Mouse (Mus musculus) cerebellum, adult 2 months (tissue): ENCODE results near the gene Rpl23.

Experiments
- CTCF ChIP-seq: fragments of 200-500 bp; IDR thresholded peaks from 2 replicates; pipeline ENCODE4 v1.5.1; 2011; ENCODE audit warnings: low read depth, mild to moderate bottlenecking, control low read depth, low read length, moderate library complexity, borderline replicate concordance; ENCODE audit not compliant: insufficient read depth
- POLR2A ChIP-seq: fragments of 200-500 bp; IDR thresholded peaks from 2 replicates; pipeline ENCODE4 v1.6.1; 2011; ENCODE audit warnings: low read length, control low read depth, borderline replicate concordance; ENCODE audit not compliant: insufficient read depth

- TF ChIP-seq POLR2A (no peak), CTCF (no peak)
Observed at GRCm38 (mm10) chr11:97816916-97817315, 34.7 kb upstream of the Rpl23 start.
